Mouse (Mus musculus) stomach, postnatal 0 days (tissue): ENCODE results near the gene Eef2k. TPM values are rescaled to one million over a fixed set of nuclear protein-coding genes. Genes with fewer than 3 reads are reported as not detected.
"Not testable (repeated sequence)": the region's sequence is repeated elsewhere in the genome, so short reads cannot be mapped to it uniquely, and the experiment has no call there.

Experiments
- ATAC-seq: fragments of 200-750 bp; cut with Nextera tagmentation; 2 replicates; pipeline ENCODE4 v1.8.0; 2017; ENCODE audit not compliant: low FRiP score, low TSS enrichment
- DNase-seq: peaks from one replicate; pipeline ENCODE4 v3.0.0-alpha.2; 2016; ENCODE audit warnings: low spot score
- H3K27ac ChIP-seq: fragments of 300-500 bp; sonication (generic); replicated peaks from 2 replicates; pipeline ENCODE4 v1.5.1; 2014; ENCODE audit warnings: mild to moderate bottlenecking, control low read depth
- H3K27me3 ChIP-seq: fragments of 300-500 bp; sonication (generic); 2 replicates; pipeline ENCODE4 v1.6.1; 2014; ENCODE audit warnings: low read length; ENCODE audit not compliant: control insufficient read depth, insufficient read depth
- H3K36me3 ChIP-seq: fragments of 300-500 bp; sonication (generic); 2 replicates; pipeline ENCODE4 v1.6.1; 2014; ENCODE audit warnings: low read length, mixed read lengths; ENCODE audit not compliant: control insufficient read depth, insufficient read depth
- H3K4me1 ChIP-seq: fragments of 300-500 bp; sonication (generic); replicated peaks from 2 replicates; pipeline ENCODE4 v1.6.1; 2014; ENCODE audit warnings: antibody characterized with exemption; ENCODE audit not compliant: control insufficient read depth, insufficient read depth
- H3K4me2 ChIP-seq: fragments of 300-500 bp; sonication (generic); replicated peaks from 2 replicates; pipeline ENCODE4 v1.6.1; 2014; ENCODE audit warnings: low read depth, mild to moderate bottlenecking, control low read depth, moderate library complexity
- H3K4me3 ChIP-seq: fragments of 300-500 bp; sonication (generic); 2 replicates; pipeline ENCODE4 v1.5.1; 2014; ENCODE audit warnings: low read depth, low read length, control low read depth
- H3K9ac ChIP-seq: fragments of 300-500 bp; sonication (generic); 2 replicates; pipeline ENCODE4 v1.6.1; 2014; ENCODE audit warnings: mild to moderate bottlenecking, low read length, control low read depth, mixed read lengths
- H3K9me3 ChIP-seq: fragments of 300-500 bp; sonication (generic); 2 replicates; pipeline ENCODE4 v1.6.1; 2016; ENCODE audit warnings: low read length; ENCODE audit not compliant: control insufficient read depth
- CTCF ChIP-seq: IDR thresholded peaks from 2 replicates; pipeline ENCODE4 v1.5.1; 2016; ENCODE audit warnings: antibody characterized with exemption, low read depth, mild to moderate bottlenecking, moderate library complexity
- EP300 ChIP-seq: optimal IDR thresholded peaks from 2 replicates; pipeline ENCODE3; 2016; ENCODE audit warnings: antibody characterized with exemption
- WGBS: fragments of 180-500 bp; shearing (Covaris S2); extraction: QIAGEN DNeasy Blood & Tissue Kit; methylation state at CpG from one replicate; pipeline ENCODE4 v1.1.7; 2014; 5-methylcytosine and 5-hydroxymethylcytosine counted together
- polyA plus RNA-seq: library from polyadenylated mRNA; unstranded; fragments of >200 nt; fragmentation: Nextera tagmentation; extraction: Ambion mirVana; gene quantifications from 2 replicates; pipeline ENCODE4 v1.2.1, GENCODE M21; 2015

The Eef2k gene
- polyA plus RNA-seq, 1 experiment from 2014 or later = 42.0 TPM

- no peak overlapping the region for H3K4me3 ChIP-seq
- no peaks in the 10 kb centered on the region for H3K4me1 ChIP-seq
- peaks cover 37% of the 10 kb centered on the region for H3K36me3 ChIP-seq
- no peak overlapping the region for H3K27ac ChIP-seq
- no peaks in the 10 kb centered on the region for H3K27me3 ChIP-seq
- no peaks in the 10 kb centered on the region for H3K9me3 ChIP-seq
- no peak for ATAC-seq
- WGBS = 67% methylated on average over 4 of the region's 4 CpGs
- DNase-seq = no peak
- TF ChIP-seq EP300 (no peak), CTCF (no peak)
- H3K4me2 ChIP-seq = no peak overlapping the region
- no peak overlapping the region for H3K9ac ChIP-seq
Measured at GRCm38 (mm10) chr7:120936522-120936921, 93.9 kb downstream of the Eef2k start.

GRCm38 (mm10) chr7:120938206-120938605 lies 95.6 kb downstream of the Eef2k start:
- WGBS = 44% methylated on average over 9 of the region's 9 CpGs
- H3K36me3 ChIP-seq = peaks cover 28% of the 10 kb centered on the region
- DNase-seq (no peak), ATAC-seq (no peak)
- H3K4me1 ChIP-seq = no peaks in the 10 kb centered on the region
- H3K9ac ChIP-seq = no peak overlapping the region
- H3K4me2 ChIP-seq = no peak overlapping the region
- no peaks in the 10 kb centered on the region for H3K27me3 ChIP-seq
- no peaks in the 10 kb centered on the region for H3K9me3 ChIP-seq
- TF ChIP-seq CTCF (no peak), EP300 (no peak)
- H3K4me3 ChIP-seq = no peak overlapping the region
- H3K27ac ChIP-seq = no peak overlapping the region

GRCm38 (mm10) chr7:120940343-120940742 lies 97.7 kb downstream of the Eef2k start:
- no peaks in the 10 kb centered on the region for H3K4me1 ChIP-seq
- H3K36me3 ChIP-seq = peaks cover 30% of the 10 kb centered on the region
- no peak overlapping the region for H3K9ac ChIP-seq
- no peaks in the 10 kb centered on the region for H3K27me3 ChIP-seq
- no peak for TF ChIP-seq CTCF
- TF ChIP-seq EP300 = no peak
- no peak overlapping the region for H3K4me2 ChIP-seq
- H3K9me3 ChIP-seq = no peaks in the 10 kb centered on the region
- ATAC-seq (no peak), DNase-seq (no peak)
- H3K27ac ChIP-seq = no peak overlapping the region
- 88% methylated on average over 12 of the region's 12 CpGs for WGBS
- H3K4me3 ChIP-seq = no peak overlapping the region

- H3K9me3 ChIP-seq = no peaks in the 10 kb centered on the region
- H3K9ac ChIP-seq = no peak overlapping the region
- H3K27me3 ChIP-seq = no peaks in the 10 kb centered on the region
- TF ChIP-seq CTCF (no peak), EP300 (no peak)
- H3K4me2 ChIP-seq = no peak overlapping the region
- no peaks in the 10 kb centered on the region for H3K4me1 ChIP-seq
- 89% methylated on average over 6 of the region's 6 CpGs for whole genome bisulfite sequencing
- DNase-seq (no peak), ATAC-seq (no peak)
- H3K36me3 ChIP-seq = peaks cover 30% of the 10 kb centered on the region
- no peak overlapping the region for H3K27ac ChIP-seq
- H3K4me3 ChIP-seq = no peak overlapping the region
Measured at GRCm38 (mm10) chr7:120941214-120941613, 98.6 kb downstream of the Eef2k start.

- H3K27me3 ChIP-seq = no peaks in the 10 kb centered on the region
- peaks cover 21% of the 10 kb centered on the region for H3K36me3 ChIP-seq
- DNase-seq = no peak
- H3K27ac ChIP-seq = no peak overlapping the region
- H3K4me1 ChIP-seq = no peaks in the 10 kb centered on the region
- no peaks in the 10 kb centered on the region for H3K9me3 ChIP-seq
- ATAC-seq = no peak
- no peak overlapping the region for H3K4me2 ChIP-seq
- TF ChIP-seq CTCF = no peak
- H3K9ac ChIP-seq = no peak overlapping the region
- 72% methylated on average over 1 of the region's 1 CpGs for WGBS
- H3K4me3 ChIP-seq = no peak overlapping the region
Measured at GRCm38 (mm10) chr7:120942506-120942905, 99.9 kb downstream of the Eef2k start.

GRCm38 (mm10) chr7:120943936-120944509 lies 101.4 kb downstream of the Eef2k start:
- H3K4me3 ChIP-seq = no peak overlapping the region
- no peaks in the 10 kb centered on the region for H3K4me1 ChIP-seq
- peaks cover 14% of the 10 kb centered on the region for H3K36me3 ChIP-seq
- no peaks in the 10 kb centered on the region for H3K9me3 ChIP-seq
- H3K27ac ChIP-seq = no peak overlapping the region
- H3K4me2 ChIP-seq = no peak overlapping the region
- no peak for ATAC-seq
- H3K27me3 ChIP-seq = no peaks in the 10 kb centered on the region
- H3K9ac ChIP-seq = no peak overlapping the region
- TF ChIP-seq CTCF (no peak), EP300 (no peak)
- no peak for DNase-seq
- WGBS = 57% methylated on average over 7 of the region's 8 CpGs

GRCm38 (mm10) chr7:120953591-120953990 lies 111.0 kb downstream of the Eef2k start:
- ATAC-seq, H3K4me2 ChIP-seq, H3K27me3 ChIP-seq, H3K4me3 ChIP-seq, H3K27ac ChIP-seq, H3K9me3 ChIP-seq, H3K4me1 ChIP-seq, DNase-seq, H3K9ac ChIP-seq: not testable (repeated sequence)
- WGBS = 76% methylated on average over 7 of the region's 7 CpGs
- H3K36me3 ChIP-seq = peaks cover 13% of the 10 kb centered on the region
